Mouse (Mus musculus): ENCODE measurements around the gene Tlr12.
"Not testable (repeated sequence)": the region's sequence is repeated elsewhere in the genome, so short reads cannot be mapped to it uniquely, and the experiment has no call there.

Tlr12 gene

DNA sequence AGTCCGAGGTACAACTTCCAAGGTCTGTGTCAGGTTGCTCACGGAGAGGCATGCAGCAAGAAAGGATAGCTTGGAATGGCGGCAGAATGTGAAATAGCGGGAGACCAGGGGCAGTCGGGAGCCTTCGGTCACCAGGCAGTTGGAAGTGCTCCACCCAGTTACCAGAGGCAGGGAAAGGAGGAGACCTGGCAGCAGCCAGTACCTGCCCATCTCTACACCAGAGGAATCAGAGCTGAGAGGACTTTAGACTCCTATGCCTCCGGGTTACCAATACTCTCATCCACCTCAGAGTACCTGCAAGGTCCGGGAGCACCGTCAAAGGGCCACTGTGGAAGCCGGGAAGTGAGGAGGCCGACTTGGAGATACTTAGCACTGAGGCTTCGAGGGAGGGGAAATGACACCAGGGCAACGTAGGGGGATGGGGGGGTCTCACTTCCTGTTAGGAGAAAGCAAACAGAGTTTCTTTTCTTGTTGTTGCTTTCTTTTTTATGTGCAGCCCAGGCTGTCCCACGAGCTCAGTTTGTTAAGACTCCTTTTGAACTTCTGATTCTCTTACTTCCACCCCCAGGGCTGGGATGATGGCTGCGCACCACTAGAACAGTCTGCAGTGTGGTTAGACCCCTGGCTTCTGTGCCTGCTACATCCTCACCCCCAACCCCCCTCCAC, at the start of gene Tlr12:
TSS of gene Tlr12 (minus strand) at position 374 of the 666 bp plus-strand sequence.
- no peak for DNase-seq (ENCODE audit: low spot score)

DNA sequence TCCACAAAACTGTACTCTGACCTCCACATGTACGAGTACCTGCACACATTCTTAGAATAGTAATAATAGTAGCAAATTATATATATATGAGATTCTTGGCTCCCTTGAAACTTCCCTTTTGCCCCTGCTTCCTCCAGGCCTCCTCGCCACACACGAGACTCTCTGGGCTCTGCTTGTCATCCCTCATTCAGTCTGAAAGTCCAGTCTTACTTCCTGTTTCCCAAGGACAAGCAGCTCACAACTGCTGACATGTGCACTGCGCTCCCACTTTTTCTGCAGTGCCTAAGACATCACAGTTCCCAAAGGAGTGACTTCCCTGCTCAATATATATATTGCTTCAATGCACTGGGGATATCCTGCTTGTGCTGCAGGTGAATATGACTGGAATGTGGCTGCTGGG, 48.8 kb upstream of the Tlr12 start:
- DNase-seq (ENCODE audit: low spot score) = not testable (repeated sequence)

DNA sequence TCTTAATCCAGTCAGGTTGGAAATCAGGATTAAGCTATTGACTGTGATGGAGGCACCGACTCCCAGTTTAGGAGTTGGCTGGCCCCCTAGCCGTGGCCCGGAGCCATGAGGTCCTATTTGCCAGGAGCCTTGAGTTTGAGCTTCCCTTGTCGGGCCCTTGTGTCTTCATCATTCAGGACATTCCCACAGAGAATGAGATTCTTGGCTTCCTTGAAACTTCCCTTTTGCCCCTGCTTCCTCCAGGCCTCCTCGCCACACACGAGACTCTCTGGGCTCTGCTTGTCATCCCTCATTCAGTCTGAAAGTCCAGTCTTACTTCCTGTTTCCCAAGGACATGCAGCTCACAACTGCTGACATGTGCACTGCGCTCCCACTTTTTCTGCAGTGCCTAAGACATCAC, 47.9 kb upstream of the Tlr12 start:
- DNase-seq (ENCODE audit: low spot score) = not testable (repeated sequence)

DNA sequence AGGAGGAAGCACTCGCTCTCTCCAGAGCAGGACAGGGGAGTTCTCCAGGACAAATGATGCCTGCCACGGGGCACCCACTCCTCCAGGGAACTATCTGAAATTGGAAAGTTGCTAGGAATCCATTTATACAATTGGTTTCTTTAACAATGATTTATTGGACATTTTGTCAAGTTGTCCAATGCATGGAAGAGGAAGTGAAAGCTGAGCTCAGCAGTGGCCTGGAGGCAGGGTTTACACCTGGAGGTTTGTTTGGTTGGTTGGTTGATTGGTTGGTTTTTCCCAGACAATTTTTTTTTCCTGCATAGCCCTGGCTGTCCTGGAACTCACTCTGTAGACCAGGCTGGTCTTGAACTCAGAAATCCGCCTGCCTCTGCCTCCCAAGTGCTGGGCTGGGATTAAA, 45.6 kb upstream of the Tlr12 start:
- no peak for DNase-seq (ENCODE audit: low spot score)

DNA sequence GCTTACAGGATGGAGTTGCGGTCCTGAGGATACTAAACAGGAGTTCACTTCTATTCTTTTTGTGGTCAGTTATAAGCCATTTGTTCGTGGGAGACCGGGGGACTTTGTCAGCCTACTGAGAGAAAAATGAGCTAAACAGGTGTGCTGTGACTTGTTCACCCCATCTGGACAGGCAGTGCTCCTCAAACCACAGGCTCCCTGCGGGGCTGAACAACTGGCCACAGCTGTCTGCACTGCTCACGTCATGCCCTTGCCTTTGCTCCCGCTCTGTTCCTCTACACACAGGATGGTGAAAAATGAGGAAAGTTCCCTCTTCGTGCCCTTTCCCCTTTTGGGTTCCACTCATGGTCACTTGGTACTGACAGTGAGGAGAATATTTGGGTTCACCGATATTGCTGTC, 42.6 kb upstream of the Tlr12 start:
- DNase-seq (ENCODE audit: low spot score) = no peak

DNA sequence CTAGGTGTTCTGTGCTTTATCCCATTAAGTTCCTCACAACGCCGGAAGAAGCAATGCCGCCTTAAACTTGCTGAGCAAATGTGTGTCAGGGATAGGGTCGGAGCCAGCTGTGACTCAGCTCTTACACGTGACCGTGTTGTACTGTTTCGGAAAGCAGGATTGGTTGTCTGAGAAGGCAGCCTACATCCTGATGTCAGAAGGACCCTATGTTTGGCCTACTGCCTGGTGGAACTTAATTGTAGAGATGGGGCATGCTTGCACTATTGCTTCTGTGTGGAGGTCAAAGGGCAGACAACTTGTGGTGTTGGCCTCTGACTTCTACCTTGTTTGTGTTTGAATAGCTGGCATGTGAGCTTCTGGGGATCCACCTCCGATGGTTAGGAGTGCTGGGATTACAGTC, 41.8 kb upstream of the Tlr12 start:
- no peak for DNase-seq (ENCODE audit: low spot score)

DNA sequence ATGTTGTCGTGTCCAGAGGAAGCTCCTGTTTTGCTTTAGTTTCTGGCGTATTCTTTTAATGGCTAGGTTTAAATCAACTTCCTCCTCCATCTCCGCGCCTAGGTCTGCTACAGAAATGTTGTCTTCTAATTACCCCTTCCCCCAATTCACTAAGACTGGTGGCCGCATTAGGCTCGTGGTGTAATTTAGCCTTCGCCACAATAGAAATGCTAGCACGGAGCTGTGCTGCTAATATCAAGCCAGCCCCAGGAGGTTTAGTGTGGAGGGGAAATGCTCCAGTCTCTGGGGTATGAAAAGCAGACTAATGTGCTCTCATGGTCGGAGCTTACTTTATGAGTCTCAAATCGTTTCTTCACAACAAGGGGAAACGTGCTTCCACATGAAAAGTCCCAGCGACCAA, 37.0 kb upstream of the Tlr12 start:
- DNase-seq (ENCODE audit: low spot score) = no peak

DNA sequence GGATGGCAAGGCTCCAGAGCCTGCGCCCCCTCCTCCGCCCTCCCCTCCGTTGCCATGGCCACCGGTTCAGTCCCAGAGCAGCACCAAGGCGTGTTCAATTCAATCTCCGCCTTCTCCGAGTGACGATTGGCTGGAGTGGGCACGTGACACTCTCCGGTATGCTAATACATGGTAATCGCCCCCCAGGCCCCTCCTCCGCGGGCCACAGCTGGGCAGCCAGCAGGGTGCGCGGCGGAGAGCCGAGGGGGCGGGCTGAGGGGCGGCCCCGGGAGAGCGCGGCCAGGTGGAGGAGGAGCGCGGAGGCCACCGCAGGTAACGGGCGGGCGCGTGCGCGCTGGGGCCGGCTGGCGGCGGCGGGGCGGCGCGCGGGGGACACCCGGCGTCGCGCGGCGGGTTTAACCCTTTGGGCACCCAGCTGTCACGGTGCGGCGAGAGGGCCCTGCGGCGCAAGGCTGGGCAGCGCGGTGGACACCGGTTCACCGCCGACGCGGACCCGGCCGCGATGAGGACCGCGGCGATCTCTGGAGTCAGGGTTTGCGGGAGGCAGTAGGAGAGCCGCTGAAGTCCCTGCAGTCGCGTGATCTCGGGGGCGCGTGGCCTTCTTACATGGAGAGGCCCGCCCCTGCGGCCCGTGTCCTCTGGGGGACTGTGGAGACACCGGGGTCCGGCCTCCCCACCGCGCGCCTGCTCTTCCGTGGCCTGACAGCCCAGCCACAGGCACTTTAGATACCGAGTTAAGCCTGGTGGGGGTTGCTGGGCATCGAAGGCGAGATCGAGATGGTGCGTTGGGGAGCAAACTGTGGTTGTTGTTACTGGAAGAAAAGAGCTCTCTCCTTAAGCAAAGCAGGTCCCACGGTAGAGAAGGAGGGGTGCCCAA, 36.3 kb upstream of the Tlr12 start, which contains the start of gene Phc2:
TSS of gene Phc2 (plus strand) at position 198 of the 877 bp plus-strand sequence.
- peak; percentile 96 for DNase-seq (ENCODE audit: low spot score)

DNA sequence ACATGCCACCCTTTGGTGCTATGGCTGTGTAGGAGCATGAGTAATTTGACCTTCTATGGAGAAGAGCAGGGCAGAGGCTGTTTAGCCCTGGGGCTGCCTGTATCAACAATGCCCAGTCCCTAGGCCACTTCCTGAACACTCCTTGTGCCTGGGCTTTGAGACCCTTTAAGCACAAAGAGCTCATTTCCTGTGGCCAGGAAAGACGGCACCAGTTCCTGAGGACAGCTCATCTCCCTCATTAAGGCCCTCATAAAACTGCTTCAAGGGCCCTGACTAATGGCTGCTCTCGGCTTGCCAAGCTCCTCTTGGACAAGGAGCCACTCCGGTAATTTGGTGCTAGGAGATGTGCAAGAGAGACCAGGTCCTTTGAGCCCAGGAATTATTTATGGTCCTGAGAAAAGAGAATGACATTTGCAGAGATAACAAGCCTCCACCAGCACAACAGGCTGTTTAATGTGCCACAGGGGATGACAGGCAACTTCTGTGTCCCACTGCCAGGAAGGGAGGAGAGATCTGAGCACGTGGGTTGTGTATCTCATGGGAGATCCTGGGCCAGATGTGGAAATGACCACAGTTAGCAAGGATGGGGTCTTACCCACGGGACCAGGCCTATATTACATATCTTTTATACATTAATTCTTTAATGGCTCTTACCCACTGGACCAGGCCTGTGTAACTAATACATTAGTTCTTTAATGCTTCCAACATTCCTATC, 34.3 kb upstream of the Tlr12 start:
- no peak for DNase-seq (ENCODE audit: low spot score)

DNA sequence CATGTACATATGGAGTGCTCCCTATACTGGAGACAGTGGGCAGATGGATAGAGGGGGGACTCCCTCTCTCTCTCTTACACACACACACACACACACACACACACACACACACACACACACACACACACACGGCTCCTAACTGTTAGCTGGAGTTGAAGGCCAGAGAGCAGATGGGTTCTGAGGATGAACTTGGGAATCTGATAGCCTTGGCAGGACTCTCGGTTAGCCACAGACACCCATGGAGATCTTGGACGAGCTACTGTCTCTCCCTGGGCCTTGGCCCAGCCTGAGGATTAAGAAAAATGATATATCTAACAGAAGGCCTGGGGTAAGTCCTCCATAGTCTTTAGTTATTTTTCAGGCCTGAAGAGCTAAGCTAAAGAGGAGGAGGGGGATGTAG, 33.1 kb upstream of the Tlr12 start:
- DNase-seq (ENCODE audit: low spot score) = no peak

DNA sequence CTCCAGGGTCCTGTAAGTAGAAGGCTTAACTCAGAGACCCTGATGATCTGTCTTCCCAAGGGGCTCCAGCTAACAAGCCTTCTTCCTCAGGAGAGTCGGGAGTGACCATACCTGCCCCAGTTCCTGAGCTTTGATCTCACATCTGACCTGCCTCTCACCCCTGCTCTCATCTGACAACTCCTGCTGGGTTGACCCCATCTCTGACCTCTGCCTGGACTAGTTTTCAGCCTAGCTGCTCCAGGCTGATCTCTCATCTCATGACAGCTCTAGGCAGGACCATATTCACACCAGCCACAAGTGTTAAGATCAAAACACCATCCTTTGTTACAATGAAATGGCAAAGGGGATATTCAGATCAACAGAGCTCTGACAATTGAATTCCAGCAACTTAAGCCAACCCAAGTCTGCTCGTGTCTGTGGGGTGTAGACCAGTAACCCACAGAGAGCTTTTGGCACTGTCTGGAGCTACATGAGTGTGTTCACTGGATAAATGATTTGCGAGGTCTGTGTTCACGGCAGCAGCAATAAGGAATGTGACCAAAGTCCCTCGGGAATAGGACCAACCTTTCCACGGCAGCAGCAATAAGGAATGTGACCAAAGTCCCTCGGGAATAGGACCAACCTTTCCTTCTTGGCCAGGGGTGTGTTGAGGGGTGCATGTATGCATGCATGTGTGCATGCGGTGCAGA, 30.3 kb upstream of the Tlr12 start:
- no peak for DNase-seq (ENCODE audit: low spot score)

DNA sequence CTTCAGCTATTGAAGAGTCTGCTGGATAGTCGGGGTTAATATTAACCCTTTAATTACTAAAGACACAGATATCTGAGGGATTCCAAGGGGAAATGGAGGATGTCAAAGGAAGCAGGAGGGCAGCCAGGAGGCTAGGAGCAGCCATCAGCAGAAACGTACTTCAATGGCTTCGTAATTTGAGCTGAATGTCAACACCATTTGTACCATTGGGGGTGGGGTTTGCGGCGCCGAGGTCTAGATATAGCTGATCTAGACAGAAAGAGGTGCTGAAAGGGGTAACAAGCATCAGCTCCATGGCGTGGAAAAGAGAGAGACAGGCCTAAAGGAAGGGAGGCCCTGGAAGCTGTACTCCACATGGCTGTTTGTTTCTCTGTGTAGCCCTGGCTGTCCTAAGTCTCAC, 28.3 kb upstream of the Tlr12 start:
- DNase-seq (ENCODE audit: low spot score) = no peak

DNA sequence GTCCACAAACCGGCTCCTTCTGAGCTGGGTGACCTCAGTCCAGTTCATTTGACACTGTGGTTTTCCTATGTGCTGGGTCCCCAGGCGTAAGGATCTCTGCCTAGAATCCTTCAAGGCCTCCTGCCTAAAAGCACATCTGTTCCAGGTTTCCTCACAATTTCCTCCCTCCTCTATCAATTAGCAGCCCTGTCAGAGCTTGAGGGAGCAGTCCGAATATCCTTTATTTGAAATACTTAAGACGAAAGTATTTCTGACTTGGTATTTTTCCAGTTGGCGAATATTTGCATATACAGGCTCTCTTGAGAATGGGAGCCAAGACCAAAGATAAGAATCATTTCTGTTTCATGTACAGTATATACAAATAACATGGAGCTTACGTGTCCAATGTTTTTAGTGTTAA, 27.5 kb upstream of the Tlr12 start:
- no peak for DNase-seq (ENCODE audit: low spot score)

DNA sequence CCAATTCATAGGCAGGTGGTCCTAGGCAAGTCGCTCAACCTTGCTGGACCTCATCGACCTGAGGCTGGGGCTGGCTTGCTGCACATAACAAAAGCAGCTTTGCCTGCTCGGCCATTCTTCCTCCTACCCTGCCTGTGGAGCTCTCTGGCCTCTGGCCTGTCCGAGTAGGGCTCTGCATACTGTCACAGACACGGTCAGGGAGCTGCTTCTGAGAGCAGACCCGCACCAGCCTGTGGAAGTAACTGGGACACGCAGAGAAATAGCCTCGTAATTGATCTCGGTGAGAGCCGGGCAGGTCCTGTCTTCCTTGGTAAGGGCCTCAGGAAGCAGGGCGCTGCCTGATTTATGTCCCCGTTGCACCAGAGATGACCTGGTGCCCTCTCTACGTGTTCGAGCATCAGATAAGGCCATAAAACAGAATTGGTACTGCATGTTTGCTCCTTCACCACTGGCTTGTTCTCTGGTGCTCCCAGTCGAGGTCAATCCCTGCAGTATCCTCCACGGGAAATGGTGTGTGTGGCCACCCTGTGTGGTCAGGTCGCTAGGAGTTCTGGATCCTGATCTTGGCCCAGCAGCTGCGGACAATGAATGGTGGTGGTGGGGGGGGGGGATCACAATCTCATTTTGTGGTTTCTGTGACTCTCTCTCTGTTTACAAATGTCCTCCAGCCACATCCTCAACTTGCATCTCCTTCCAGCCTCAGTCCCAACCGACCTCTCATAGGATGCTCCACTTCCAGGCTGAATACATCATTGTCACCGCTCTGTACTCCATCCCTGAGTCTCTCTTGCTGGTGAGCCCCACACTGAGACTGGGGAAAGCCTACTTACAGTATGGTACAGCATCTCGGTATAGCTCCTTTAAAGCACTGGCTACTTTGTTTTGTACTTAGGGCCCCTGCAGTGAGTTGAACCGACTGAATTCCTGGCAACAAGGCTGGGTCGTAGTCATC, 23.6 kb upstream of the Tlr12 start:
- no peak for DNase-seq (ENCODE audit: low spot score)

DNA sequence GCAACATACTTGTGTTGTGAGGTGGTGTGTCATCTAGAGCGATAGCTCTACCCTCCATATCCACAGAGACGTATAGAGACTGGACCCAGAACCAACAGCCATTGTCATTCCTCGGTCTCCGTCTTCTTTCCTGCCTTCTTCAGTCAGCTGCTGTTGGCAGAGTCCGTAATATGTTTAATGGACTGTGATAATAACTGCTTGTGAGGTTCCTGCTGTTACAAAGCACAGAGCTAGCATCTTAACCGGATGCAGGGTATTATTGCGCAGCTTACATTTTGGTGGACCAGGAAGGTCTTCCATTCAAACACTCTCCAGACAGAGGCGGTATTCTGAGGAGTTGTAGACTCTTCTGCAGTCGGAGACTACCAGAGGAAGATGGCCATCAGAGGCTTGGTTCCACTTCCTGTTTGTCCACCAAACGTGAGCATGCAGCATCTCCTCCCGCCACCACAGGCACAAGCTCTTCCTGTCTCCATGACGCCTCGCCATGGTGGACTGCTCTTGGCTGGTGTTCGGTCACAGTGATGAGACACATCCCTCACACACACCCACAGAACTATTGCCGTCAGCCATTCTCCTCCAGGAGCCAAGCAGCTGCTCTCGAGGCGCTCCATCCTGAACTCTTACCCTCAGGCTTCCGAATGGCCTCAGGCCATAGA, 20.0 kb upstream of the Tlr12 start:
- no peak for DNase-seq (ENCODE audit: low spot score)

DNA sequence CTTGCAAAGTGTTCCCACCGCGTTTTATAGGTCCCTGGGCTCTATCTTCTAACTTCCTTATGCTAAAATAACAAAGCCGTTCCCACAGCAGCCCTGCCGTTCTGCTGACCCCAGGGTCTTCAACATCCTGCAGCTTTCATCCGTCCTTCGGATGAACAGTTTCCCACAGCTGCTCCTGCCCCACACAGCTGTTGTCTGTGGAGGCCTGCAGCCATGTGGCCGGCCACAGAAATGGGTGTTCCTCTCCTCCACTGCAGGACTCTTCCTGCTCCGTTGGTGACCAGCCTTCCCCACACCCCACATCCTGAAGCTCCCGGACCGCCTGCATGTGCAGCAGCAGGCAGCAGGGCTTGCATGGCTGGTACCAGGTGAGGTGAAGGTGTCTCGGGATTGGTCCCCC, 18.8 kb upstream of the Tlr12 start:
- DNase-seq (ENCODE audit: low spot score) = no peak

DNA sequence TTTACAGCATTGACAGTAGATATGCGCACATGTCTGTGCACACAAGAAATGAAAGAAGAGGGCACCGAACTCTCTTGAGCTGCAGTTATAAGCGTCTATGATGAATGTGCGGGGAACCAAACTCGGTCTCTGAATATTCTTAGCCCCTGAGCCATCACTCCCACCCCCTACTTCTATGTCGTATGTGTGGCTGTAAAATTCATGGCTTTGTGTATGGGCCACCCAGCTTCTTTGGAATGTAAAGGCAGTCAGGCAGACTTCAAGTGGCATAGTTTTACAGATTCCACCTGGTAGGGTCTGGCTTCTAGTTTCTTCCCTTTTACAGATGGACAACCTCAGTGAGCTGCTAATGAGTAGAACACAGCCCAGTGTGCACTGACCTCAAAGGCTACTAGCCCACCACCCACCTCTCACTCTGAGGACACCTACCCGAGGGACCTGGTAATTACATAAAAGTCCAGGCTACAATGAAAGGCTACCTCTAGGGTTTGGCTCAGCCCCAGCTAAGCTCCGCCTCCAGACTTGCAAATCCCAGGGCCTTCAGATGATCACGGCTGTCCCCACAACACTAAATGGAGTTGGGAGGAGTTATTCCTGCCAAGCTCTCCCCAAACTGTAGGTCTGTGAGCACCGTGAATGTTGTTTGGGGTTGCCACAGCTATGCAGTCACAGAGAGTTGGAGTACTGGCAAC, 17.6 kb upstream of the Tlr12 start:
- DNase-seq (ENCODE audit: low spot score) = no peak

DNA sequence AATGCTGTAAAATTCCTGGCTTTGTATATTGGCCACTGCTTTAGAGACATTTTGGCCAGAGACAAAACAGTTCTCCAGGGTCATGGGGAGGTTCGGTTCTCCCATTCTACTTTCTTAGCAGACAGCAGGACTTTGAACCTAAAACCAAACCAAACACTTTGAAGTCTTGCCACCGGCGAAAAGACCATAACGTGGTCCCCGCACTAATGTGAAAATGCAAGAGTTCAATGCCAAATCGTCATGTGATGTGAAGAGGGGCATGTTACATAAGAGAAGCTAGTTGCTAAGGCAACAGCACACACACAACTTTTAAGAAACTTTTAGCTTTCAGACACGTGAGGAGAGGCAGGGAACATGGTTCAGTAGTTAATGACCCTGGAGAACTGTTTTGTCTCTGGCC, 17.0 kb upstream of the Tlr12 start:
- no peak for DNase-seq (ENCODE audit: low spot score)

DNA sequence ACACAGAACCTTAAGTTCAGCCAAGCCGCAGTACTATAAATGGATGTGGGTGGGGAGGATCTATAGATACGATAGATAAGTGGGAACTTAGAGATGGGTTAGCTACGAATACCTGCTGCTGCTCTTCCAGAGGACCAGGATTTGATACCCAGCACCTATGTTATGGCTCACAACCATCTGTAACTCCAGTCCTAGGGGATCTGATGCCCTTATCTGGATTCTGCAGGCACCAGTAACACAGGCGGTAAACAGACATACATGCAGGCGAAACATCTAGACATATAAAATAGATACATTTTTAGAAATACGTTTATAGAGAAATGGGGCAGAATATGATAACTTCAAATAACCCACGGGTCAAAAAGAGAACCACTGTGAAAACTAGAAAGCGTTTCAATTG, 2.7 kb upstream of the Tlr12 start:
- no peak for DNase-seq (ENCODE audit: low spot score)

DNA sequence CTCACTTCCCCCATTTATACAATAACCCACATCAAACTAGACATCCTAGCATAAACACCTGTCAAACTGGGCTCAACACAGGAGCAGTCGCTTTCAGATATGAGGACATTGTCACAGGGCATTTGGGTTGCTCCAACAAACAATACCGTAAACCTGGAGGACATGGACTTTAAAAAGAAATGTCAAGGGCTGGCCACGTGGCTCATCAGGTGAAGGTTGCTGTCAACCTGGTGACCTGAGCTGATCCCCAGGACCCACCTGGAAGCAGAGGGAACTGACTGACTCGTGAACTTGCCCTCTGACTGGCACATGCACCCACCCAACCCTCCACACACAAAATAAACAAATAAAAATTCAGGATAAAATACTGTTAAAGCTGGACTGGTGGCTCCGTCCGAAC, 2.2 kb upstream of the Tlr12 start:
- DNase-seq (ENCODE audit: low spot score) = no peak
